Mouse (Mus musculus) T-cell, adult 66 days (primary cell): Measurements from ENCODE around the gene Prkcb. TPM values are rescaled to one million over a fixed set of nuclear protein-coding genes. Genes with fewer than 3 reads are reported as not detected.

Source experiments
- total RNA-seq, 2 experiments: library from RNA; stranded (reverse); gene quantifications; 3 replicates in 1 of 2; 4 replicates in 1 of 2; pipeline ENCODE4 v1.2.4; 2023

Prkcb gene
- total RNA-seq = 100 to 1,000 TPM; 144 to 145 TPM

DNA sequence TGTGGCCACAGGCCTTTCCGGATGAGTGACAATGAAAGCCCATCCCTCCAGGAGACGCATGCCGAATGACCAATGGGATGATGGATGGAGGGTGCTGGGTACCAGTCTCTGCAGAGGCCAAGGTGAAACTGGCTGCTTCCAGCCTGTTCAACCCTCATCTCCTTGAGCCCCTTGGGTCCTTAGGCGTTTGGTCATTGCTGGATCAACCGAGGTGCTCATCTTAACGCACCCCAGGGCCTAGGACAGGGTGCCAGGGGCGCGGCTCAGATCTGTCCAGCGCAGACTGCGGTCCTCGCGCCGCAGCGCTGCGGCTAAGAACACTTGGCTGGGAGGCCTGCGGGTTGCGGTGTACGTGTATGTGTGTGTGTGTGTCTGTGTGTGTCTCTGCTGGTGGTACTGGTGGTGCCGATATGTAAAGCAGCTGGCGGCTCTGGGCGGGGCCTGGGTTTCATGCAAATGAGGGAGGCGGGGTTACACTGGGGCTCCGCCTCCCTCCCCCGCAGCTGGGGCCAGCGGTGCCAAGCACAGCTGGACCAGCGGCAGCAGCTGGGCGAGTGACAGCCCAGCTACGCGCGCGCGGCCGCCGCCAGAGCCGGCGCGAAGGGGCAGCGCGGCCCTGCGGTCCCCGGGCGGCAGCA lies at the start of gene Prkcb:
Gene Prkcb, plus strand, starts transcription at position 147 of the 638 bp plus-strand sequence.

GRCm38 (mm10) chr7:122670442-122670872 lies 381.9 kb downstream of the Prkcb start, which contains the start of gene Cacng3:
TSS of gene Cacng3 (plus strand) at chr7:122670492.

Other genes starting within 250 kb of the Prkcb start
- 10 to 100 TPM; 45.8 to 48.6 TPM for gene Ubfd1, start 221.6 kb upstream of the Prkcb start, total RNA-seq
- gene Ears2, start 221.5 kb upstream of the Prkcb start, total RNA-seq = 10 to 100 TPM; 22.5 to 22.6 TPM
- gene Ndufab1, start 186.9 kb upstream of the Prkcb start, total RNA-seq = 10 to 100 TPM; 76.2 to 90.1 TPM
- 1 to 10 TPM; 5.9 to 6.1 TPM for gene Palb2, start 155.8 kb upstream of the Prkcb start, total RNA-seq
- gene Dctn5, start 155.7 kb upstream of the Prkcb start, total RNA-seq = 10 to 100 TPM; 78.6 to 82.0 TPM
- gene Plk1, start 129.3 kb upstream of the Prkcb start, total RNA-seq = 1 to 10 TPM; 6.9 to 8.6 TPM
- not detected for gene Ern2, start 102.5 kb upstream of the Prkcb start, total RNA-seq
- 1 to 10 TPM in 1 of 2 experiments, not detected in 1; 2.2 TPM for gene Chp2, start 69.3 kb upstream of the Prkcb start, total RNA-seq